ENCODE assay signal across 14 mouse cellular contexts in genomic region chr9:48515332-48515731, GRCm38 (mm10). TPM values are rescaled to one million over a fixed set of nuclear protein-coding genes. Genes with fewer than 3 reads are reported as not detected.
A peak's percentile ranks its signal among the peaks of the same experiment; 100 is the strongest.
DNase-seq lines count a peak whose midpoint lies in the region; ATAC-seq lines count a peak whose summit lies in the region.
"Had no signal": no experiment of that assay in that cellular context is flagged by ENCODE, and none has a peak within 500 bp of the region (broad histone marks: within the 10 kb centered on the region; RNA-seq: fewer than 3 reads in every experiment).

No protein-coding gene starts in this region.

- no peak for ATAC-seq in neural tube, embryonic 15.5 days (ENCODE audit: low FRiP score)
- ATAC-seq: activated CD4-positive, CD25-positive, alpha-beta regulatory T cell, adult 4 months; hindbrain, embryonic 16.5 days had no signal

- no peak overlapping the region for H3K27ac ChIP-seq in neural tube, embryonic 15.5 days (replicated peaks)
- H3K27ac ChIP-seq: embryonic facial prominence, embryonic 15.5 days; lung, embryonic 15.5 days had no signal

- H3K36me3 ChIP-seq in neural tube, embryonic 15.5 days = no peaks in the 10 kb centered on the region
- H3K36me3 ChIP-seq: embryonic facial prominence, embryonic 15.5 days; lung, embryonic 15.5 days had no signal

- intact Hi-C loops in heart, postnatal 36 days (cut with DNase I) = no loop called here
- intact Hi-C loops in heart, postnatal 10 days (cut with DNase I) = no loop called here
- intact Hi-C loops in gastrocnemius, postnatal 36 days (cut with DNase I) = no loop called here

- H3K9me3 ChIP-seq in neural tube, embryonic 15.5 days (replicated peaks) = no peaks in the 10 kb centered on the region
- H3K9me3 ChIP-seq: embryonic facial prominence, embryonic 15.5 days; lung, embryonic 15.5 days had no signal

- DNase-seq in heart, adult 8-10 months (ENCODE audit: low spot score) = peak; percentile 29
- DNase-seq in heart, postnatal 36 days = no peak
- DNase-seq in 3T3-L1 (ENCODE audit: low read depth, low spot score) (peak; percentile 14), NIH3T3 (ENCODE audit: low read depth) (peak; percentile 8)
- peak; percentile 48 to 66 for DNase-seq in heart, postnatal 10 days
- no peak for DNase-seq in c-Kit-positive CD71-positive TER-119-positive erythroid progenitor cells, embryonic 14.5 days (ENCODE audit: low spot score)
- DNase-seq in gastrocnemius, postnatal 36 days = no peak
- DNase-seq: cerebellum, adult 11-12 months had no signal

- H3K9ac ChIP-seq in neural tube, embryonic 15.5 days (replicated peaks) = no peak overlapping the region
- H3K9ac ChIP-seq: embryonic facial prominence, embryonic 15.5 days; lung, embryonic 15.5 days had no signal

- WGBS in neural tube, embryonic 15.5 days = 69% methylated on average over 1 of the region's 1 CpGs

- H3K4me2 ChIP-seq in neural tube, embryonic 15.5 days = no peak overlapping the region
- H3K4me2 ChIP-seq: embryonic facial prominence, embryonic 15.5 days; lung, embryonic 15.5 days had no signal

- peaks cover 9% of the 10 kb centered on the region for H3K4me1 ChIP-seq in neural tube, embryonic 15.5 days
- H3K4me1 ChIP-seq: lung, embryonic 15.5 days had no signal

- H3K4me3 ChIP-seq in neural tube, embryonic 15.5 days (replicated peaks) = no peak overlapping the region
- H3K4me3 ChIP-seq: embryonic facial prominence, embryonic 15.5 days; lung, embryonic 15.5 days; myocyte had no signal

- H3K27me3 ChIP-seq in neural tube, embryonic 15.5 days (replicated peaks) = no peaks in the 10 kb centered on the region
- H3K27me3 ChIP-seq: embryonic facial prominence, embryonic 15.5 days had no signal

RNA-seq across cellular contexts. Expression of gene Gm5617, which starts 20.1 kb away (rescaled TPM):
- total RNA-seq in heart, adult 8-10 months (2022) = 10 to 100 TPM; 42.6 to 52.1 (median 44.2) TPM
- total RNA-seq in heart, postnatal 36 days (2021) = 10 to 100 TPM; 28.3 to 33.0 TPM
- total RNA-seq in heart, postnatal 10 days (2021) = 10 to 100 TPM; 26.4 TPM
- total RNA-seq in gastrocnemius, postnatal 36 days (2021) = 10 to 100 TPM in 1 of 2 experiments, 1 to 10 TPM in 1; 9.2 to 10.1 TPM
- 20.7 and 24.6 TPM in 2 replicates for polyA plus RNA-seq in neural tube, embryonic 15.5 days (2015; fragmentation: Nextera tagmentation; extraction: Ambion mirVana)

RNA-seq across cellular contexts. Expression of gene Rbm7, which starts 20.2 kb away (rescaled TPM):
- 10 to 100 TPM; 18.4 to 21.5 (median 21.0) TPM for total RNA-seq in heart, adult 8-10 months (2022)
- 10 to 100 TPM; 24.0 to 24.1 TPM for total RNA-seq in heart, postnatal 36 days (2021)
- total RNA-seq in heart, postnatal 10 days (2021) = 10 to 100 TPM; 30.6 to 34.9 TPM
- 10 to 100 TPM; 12.6 to 12.7 TPM for total RNA-seq in gastrocnemius, postnatal 36 days (2021)
- polyA plus RNA-seq in neural tube, embryonic 15.5 days (2015; fragmentation: Nextera tagmentation; extraction: Ambion mirVana) = 78.0 and 93.7 TPM in 2 replicates

RNA-seq across cellular contexts. Expression of gene Rexo2, which starts 34.9 kb away (rescaled TPM):
- total RNA-seq in heart, adult 8-10 months (2022) = 10 to 100 TPM; 63.5 to 72.7 (median 67.9) TPM
- 10 to 100 TPM; 62.4 to 67.1 TPM for total RNA-seq in heart, postnatal 36 days (2021)
- 10 to 100 TPM; 65.3 to 67.9 TPM for total RNA-seq in heart, postnatal 10 days (2021)
- total RNA-seq in gastrocnemius, postnatal 36 days (2021) = 10 to 100 TPM; 54.8 to 63.7 TPM
- polyA plus RNA-seq in neural tube, embryonic 15.5 days (2015; fragmentation: Nextera tagmentation; extraction: Ambion mirVana) = 133 and 135 TPM in 2 replicates

Comparison
In these comparisons a context has a peak if more than half of its experiments do, and no peak if none do; other contexts are left out.
1. DNase-seq: peak in heart, adult 8-10 months (single experiment), 3T3-L1 (single experiment), NIH3T3 (single experiment) and heart, postnatal 10 days (2 of 2); none in heart, postnatal 36 days (0 of 2), c-Kit-positive CD71-positive TER-119-positive erythroid progenitor cells, embryonic 14.5 days (single experiment) and gastrocnemius, postnatal 36 days (0 of 2).